Mouse (Mus musculus) layer of hippocampus, adult 18-20 months (tissue): Measurements from ENCODE around the gene Ffar1. TPM values are rescaled to one million over a fixed set of nuclear protein-coding genes. Genes with fewer than 3 reads are reported as not detected.
A peak's percentile ranks its signal among the peaks of the same experiment; 100 is the strongest.

ENCODE experiments used
- DNase-seq, 2 experiments: peaks; one replicate each; pipeline ENCODE4 v3.0.0; 2022; ENCODE audit warnings: low spot score in 2 of 2
- long read RNA-seq: library from polyadenylated mRNA; stranded (forward); transcript quantifications from one replicate; pipeline ENCODE4 v2.0.0, GENCODE M21; 2021
- total RNA-seq, 2 experiments: library from RNA; stranded (reverse); gene quantifications; 2 replicates each; pipeline ENCODE4 v1.2.3; 2021

The Ffar1 gene
- total RNA-seq: not detected
- long read RNA-seq: 0 reads

- no peak for DNase-seq
These were observed at the start of gene Ffar1 for GRCm38 (mm10) chr7:30861464-30861863. TSS of gene Ffar1 (minus strand) at chr7:30861564.

GRCm38 (mm10) chr7:30909773-30910172, 48.4 kb upstream of the Ffar1 start:
- DNase-seq: no peak

- no peak for DNase-seq
These were observed 47.6 kb upstream of the Ffar1 start for GRCm38 (mm10) chr7:30908992-30909431.

- DNase-seq: no peak
These were observed 47.1 kb upstream of the Ffar1 start for GRCm38 (mm10) chr7:30908277-30908991.

GRCm38 (mm10) chr7:30904042-30904441, 42.7 kb upstream of the Ffar1 start:
- DNase-seq: peak in 1 of 2 experiments; percentile 55

- DNase-seq: no peak
These were observed 33.9 kb upstream of the Ffar1 start for GRCm38 (mm10) chr7:30895217-30895616.

GRCm38 (mm10) chr7:30892515-30892914, 31.2 kb upstream of the Ffar1 start:
- DNase-seq: no peak

- no peak for DNase-seq
These were observed 30.4 kb upstream of the Ffar1 start for GRCm38 (mm10) chr7:30891746-30892145.

- DNase-seq: no peak
These were observed 29.3 kb upstream of the Ffar1 start for GRCm38 (mm10) chr7:30890681-30891080.

GRCm38 (mm10) chr7:30888786-30889185, 27.4 kb upstream of the Ffar1 start:
- DNase-seq: no peak

GRCm38 (mm10) chr7:30887568-30888188, 26.3 kb upstream of the Ffar1 start:
- no peak for DNase-seq

GRCm38 (mm10) chr7:30886852-30887251, 25.5 kb upstream of the Ffar1 start:
- no peak for DNase-seq

GRCm38 (mm10) chr7:30884047-30884446, 22.7 kb upstream of the Ffar1 start:
- no peak for DNase-seq

GRCm38 (mm10) chr7:30881367-30881766, 20.0 kb upstream of the Ffar1 start:
- DNase-seq: no peak

- DNase-seq: no peak
These were observed 18.8 kb upstream of the Ffar1 start, which contains the start of gene Cd22 for GRCm38 (mm10) chr7:30880176-30880575. TSS of gene Cd22 (minus strand) at chr7:30880342.

- no peak for DNase-seq
These were observed 17.6 kb upstream of the Ffar1 start for GRCm38 (mm10) chr7:30878950-30879349.

- DNase-seq: peak; percentile 20 to 78
These were observed 11.7 kb upstream of the Ffar1 start for GRCm38 (mm10) chr7:30873083-30873482.

GRCm38 (mm10) chr7:30863386-30863785, 2.0 kb upstream of the Ffar1 start:
- DNase-seq: no peak

- DNase-seq: peak in 1 of 2 experiments; percentile 63
These were observed 1.5 kb downstream of the Ffar1 start for GRCm38 (mm10) chr7:30859635-30860402.

GRCm38 (mm10) chr7:30859290-30859634, 2.1 kb downstream of the Ffar1 start:
- DNase-seq: peak; percentile 54 to 81

GRCm38 (mm10) chr7:30857746-30858145, 3.6 kb downstream of the Ffar1 start:
- DNase-seq: no peak

GRCm38 (mm10) chr7:30856078-30856477, 5.3 kb downstream of the Ffar1 start, which contains the start of gene Ffar3:
TSS of gene Ffar3 (minus strand) at chr7:30856178.
- no peak for DNase-seq
